Mouse (Mus musculus) MEL (cell line): ENCODE results near the gene Mrgprd. TPM values are rescaled to one million over a fixed set of nuclear protein-coding genes. Genes with fewer than 3 reads are reported as not detected.

Experiments used
- DNase-seq: peaks from one replicate; pipeline ENCODE4 v3.0.0; 2011; ENCODE audit warnings: low read depth, low spot score
- H3K27ac ChIP-seq: 2 replicates; pipeline ENCODE4 v1.5.1; 2012; ENCODE audit warnings: low read depth, mild to moderate bottlenecking, control low read depth, low read length, moderate library complexity; ENCODE audit not compliant: control insufficient read depth
- H3K27me3 ChIP-seq, 2 experiments: fragments of 150-350 bp in 1 of 2; sonication (generic) in 1 of 2; 2 replicates each; pipeline ENCODE4 v1.6.1; 2012; ENCODE audit warnings: low read length in 2 of 2, mild to moderate bottlenecking in 2 of 2, improper control_type of control experiment in 1 of 2, moderate library complexity in 1 of 2; ENCODE audit not compliant: insufficient read depth in 2 of 2, control insufficient read depth in 1 of 2
- H3K36me3 ChIP-seq, 2 experiments: 2 replicates each; pipeline ENCODE4 v1.6.1; 2012 to 2014; ENCODE audit warnings: low read length in 2 of 2, improper control_type of control experiment in 1 of 2, inconsistent platforms in 1 of 2, mild to moderate bottlenecking in 1 of 2; ENCODE audit not compliant: insufficient read depth in 2 of 2, control insufficient read depth in 1 of 2
- H3K4me1 ChIP-seq, 2 experiments: fragments of 150-350 bp in 1 of 2; sonication (generic) in 1 of 2; 2 replicates each; pipeline ENCODE4 v1.6.1; 2012; ENCODE audit warnings: low read length in 2 of 2, improper control_type of control experiment in 1 of 2, mild to moderate bottlenecking in 1 of 2; ENCODE audit not compliant: insufficient read depth in 2 of 2, control insufficient read depth in 1 of 2
- H3K4me3 ChIP-seq, 2 experiments: fragments of 150-350 bp in 1 of 2; sonication (generic) in 1 of 2; 2 replicates each; pipeline ENCODE4 v1.5.1; 2012; ENCODE audit warnings: low read depth in 2 of 2, low read length in 2 of 2, mild to moderate bottlenecking in 2 of 2, moderate library complexity in 2 of 2, control low read depth in 1 of 2, improper control_type of control experiment in 1 of 2; ENCODE audit not compliant: control insufficient read depth in 1 of 2, insufficient read depth in 1 of 2
- H3K79me2 ChIP-seq: 2 replicates; pipeline ENCODE4 v1.6.1; 2012; ENCODE audit warnings: mild to moderate bottlenecking, low read length, moderate library complexity; ENCODE audit not compliant: control insufficient read depth, poor library complexity, insufficient read depth
- H3K9ac ChIP-seq: 2 replicates; pipeline ENCODE4 v1.6.1; 2012; ENCODE audit warnings: low read depth, mild to moderate bottlenecking, control low read depth, low read length, moderate library complexity; ENCODE audit not compliant: control insufficient read depth, poor library complexity, severe bottlenecking
- H3K9me3 ChIP-seq: fragments of 150-350 bp; sonication (generic); replicated peaks from 2 replicates; pipeline ENCODE4 v1.6.1; 2012; ENCODE audit warnings: mild to moderate bottlenecking, low read length, improper control_type of control experiment, moderate library complexity; ENCODE audit not compliant: insufficient read depth
- BHLHE40 ChIP-seq: IDR thresholded peaks from 2 replicates; pipeline ENCODE4 v1.6.1; 2012; ENCODE audit warnings: low read depth, mild to moderate bottlenecking, inconsistent platforms, low read length, improper control_type of control experiment, borderline replicate concordance
- CHD1 ChIP-seq: IDR thresholded peaks from 2 replicates; pipeline ENCODE4 v1.6.1; 2012; ENCODE audit warnings: low read depth, mild to moderate bottlenecking, inconsistent platforms, low read length, improper control_type of control experiment
- CHD2 ChIP-seq: IDR thresholded peaks from 2 replicates; pipeline ENCODE4 v1.6.1; 2011; ENCODE audit warnings: low read length, improper control_type of control experiment
- CTCF ChIP-seq, 3 experiments: IDR thresholded peaks in 2 of 3; conservative IDR thresholded peaks in 1 of 3; 2 replicates each; pipeline ENCODE4 v1.5.1; 2011 to 2012; ENCODE audit warnings: low read length in 3 of 3, low read depth in 2 of 3, mild to moderate bottlenecking in 2 of 3, improper control_type of control experiment in 1 of 3, inconsistent platforms in 1 of 3, mixed read lengths in 1 of 3, moderate library complexity in 1 of 3; ENCODE audit not compliant: control insufficient read depth in 1 of 3, insufficient read depth in 1 of 3, poor library complexity in 1 of 3, severe bottlenecking in 1 of 3
- E2F4 ChIP-seq: IDR thresholded peaks from 2 replicates; pipeline ENCODE4 v1.6.1; 2011; ENCODE audit warnings: low read depth, low read length, improper control_type of control experiment, borderline replicate concordance
- ELF1 ChIP-seq: IDR thresholded peaks from 2 replicates; pipeline ENCODE4 v1.6.1; 2014; ENCODE audit warnings: low read depth, mild to moderate bottlenecking, inconsistent platforms, low read length, improper control_type of control experiment, moderate library complexity
- EP300 ChIP-seq, 2 experiments: IDR thresholded peaks; 2 replicates each; pipeline ENCODE4 v1.6.1; 2011; ENCODE audit warnings: improper control_type of control experiment in 2 of 2, low read length in 2 of 2, low read depth in 1 of 2, mild to moderate bottlenecking in 1 of 2
- ETS1 ChIP-seq: IDR thresholded peaks from 2 replicates; pipeline ENCODE4 v1.6.1; 2012; ENCODE audit warnings: low read depth, mild to moderate bottlenecking, inconsistent platforms, low read length, improper control_type of control experiment, moderate library complexity
- GABPA ChIP-seq: IDR thresholded peaks from 2 replicates; pipeline ENCODE4 v1.6.1; 2012; ENCODE audit warnings: low read depth, mild to moderate bottlenecking, inconsistent platforms, low read length, improper control_type of control experiment, moderate library complexity
- GATA1 ChIP-seq: IDR thresholded peaks from 2 replicates; pipeline ENCODE4 v1.6.1; 2011; ENCODE audit warnings: low read depth, low read length, improper control_type of control experiment
- HCFC1 ChIP-seq: IDR thresholded peaks from 2 replicates; pipeline ENCODE4 v1.6.1; 2012; ENCODE audit warnings: low read depth, mild to moderate bottlenecking, inconsistent platforms, low read length, improper control_type of control experiment, moderate library complexity
- MAFK ChIP-seq: IDR thresholded peaks from 2 replicates; pipeline ENCODE4 v1.6.1; 2011; ENCODE audit warnings: low read depth, mild to moderate bottlenecking, low read length, improper control_type of control experiment, borderline replicate concordance
- MAZ ChIP-seq: IDR thresholded peaks from 2 replicates; pipeline ENCODE4 v1.6.1; 2012; ENCODE audit warnings: low read depth, mild to moderate bottlenecking, inconsistent platforms, low read length, improper control_type of control experiment
- MXI1 ChIP-seq: IDR thresholded peaks from 2 replicates; pipeline ENCODE4 v1.6.1; 2011; ENCODE audit warnings: mild to moderate bottlenecking, low read depth, low read length, improper control_type of control experiment
- MYB ChIP-seq: IDR thresholded peaks from 2 replicates; pipeline ENCODE4 v1.6.1; 2011; ENCODE audit warnings: mild to moderate bottlenecking, low read depth, low read length, improper control_type of control experiment
- MYC ChIP-seq: IDR thresholded peaks from 2 replicates; pipeline ENCODE4 v1.6.1; 2011; ENCODE audit warnings: low read depth, mild to moderate bottlenecking, low read length, improper control_type of control experiment, moderate library complexity
- NELFE ChIP-seq: IDR thresholded peaks from 2 replicates; pipeline ENCODE4 v1.6.1; 2011; ENCODE audit warnings: low read depth, low read length, improper control_type of control experiment
- NRF1 ChIP-seq: IDR thresholded peaks from 2 replicates; pipeline ENCODE4 v1.6.1; 2014; ENCODE audit warnings: low read depth, mild to moderate bottlenecking, inconsistent platforms, low read length, improper control_type of control experiment, moderate library complexity; ENCODE audit not compliant: poor library complexity, insufficient read depth, severe bottlenecking
- POLR2A ChIP-seq, 2 experiments: IDR thresholded peaks; 2 replicates each; pipeline ENCODE4 v1.6.1; 2011 to 2012; ENCODE audit warnings: low read length in 2 of 2, mild to moderate bottlenecking in 2 of 2, control low read depth in 1 of 2, improper control_type of control experiment in 1 of 2, low read depth in 1 of 2, moderate library complexity in 1 of 2; ENCODE audit not compliant: control insufficient read depth in 1 of 2, insufficient read depth in 1 of 2, poor library complexity in 1 of 2
- POLR2AphosphoS5 ChIP-seq: IDR thresholded peaks from 2 replicates; pipeline ENCODE4 v1.6.1; 2012; ENCODE audit warnings: low read depth, borderline replicate concordance, mild to moderate bottlenecking, inconsistent platforms, low read length, moderate library complexity, mixed read lengths
- RAD21 ChIP-seq: IDR thresholded peaks from 2 replicates; pipeline ENCODE4 v1.6.1; 2011; ENCODE audit warnings: mild to moderate bottlenecking, low read depth, low read length, improper control_type of control experiment
- RCOR1 ChIP-seq: IDR thresholded peaks from 2 replicates; pipeline ENCODE4 v1.6.1; 2012; ENCODE audit warnings: low read depth, mild to moderate bottlenecking, inconsistent platforms, low read length, improper control_type of control experiment
- SIN3A ChIP-seq: IDR thresholded peaks from 2 replicates; pipeline ENCODE4 v1.6.1; 2012; ENCODE audit warnings: low read length, improper control_type of control experiment, inconsistent platforms
- SMC3 ChIP-seq: IDR thresholded peaks from 2 replicates; pipeline ENCODE4 v1.6.1; 2011; ENCODE audit warnings: low read depth, low read length, improper control_type of control experiment
- TBP ChIP-seq: IDR thresholded peaks from 2 replicates; pipeline ENCODE4 v1.8.0; 2011; ENCODE audit warnings: low read depth, low read length, improper control_type of control experiment
- TCF12 ChIP-seq: IDR thresholded peaks from 2 replicates; pipeline ENCODE4 v1.6.1; 2014; ENCODE audit warnings: low read depth, mild to moderate bottlenecking, inconsistent platforms, low read length, improper control_type of control experiment, moderate library complexity
- UBTF ChIP-seq: IDR thresholded peaks from 2 replicates; pipeline ENCODE4 v1.6.1; 2012; ENCODE audit warnings: low read depth, mild to moderate bottlenecking, inconsistent platforms, low read length, improper control_type of control experiment, moderate library complexity, borderline replicate concordance; ENCODE audit not compliant: insufficient read depth
- USF1 ChIP-seq: IDR thresholded peaks from 2 replicates; pipeline ENCODE4 v1.6.1; 2014; ENCODE audit warnings: low read depth, mild to moderate bottlenecking, inconsistent platforms, low read length, improper control_type of control experiment, moderate library complexity
- ZKSCAN1 ChIP-seq: IDR thresholded peaks from 2 replicates; pipeline ENCODE4 v1.6.1; 2012; ENCODE audit warnings: low read depth, mild to moderate bottlenecking, inconsistent platforms, low read length, improper control_type of control experiment, moderate library complexity
- ZMIZ1 ChIP-seq: IDR thresholded peaks from 2 replicates; pipeline ENCODE4 v1.6.1; 2012; ENCODE audit warnings: low read depth, mild to moderate bottlenecking, inconsistent platforms, low read length, improper control_type of control experiment, moderate library complexity
- ZNF384 ChIP-seq: IDR thresholded peaks from 2 replicates; pipeline ENCODE4 v1.6.1; 2012; ENCODE audit warnings: low read depth, mild to moderate bottlenecking, inconsistent platforms, low read length, improper control_type of control experiment
- polyA plus RNA-seq, 2 experiments: library from polyadenylated mRNA; stranded (reverse) in 1 of 2; unstranded in 1 of 2; fragments of >175 nt in 1 of 2; fragments of >200 nt in 1 of 2; gene quantifications; 2 replicates each; pipeline versions ENCODE4 v1.2.1 to v1.2.4; 2012; ENCODE audit warnings: low replicate concordance in 2 of 2, low read depth in 1 of 2; ENCODE audit not compliant: insufficient read length in 2 of 2, insufficient read depth in 1 of 2, missing spikeins in 1 of 2
- total RNA-seq: library from RNA; depleted of rRNA; stranded (reverse); fragments of 300-350 nt; gene quantifications from 2 replicates; pipeline ENCODE4 v1.2.3, GENCODE M21; 2012

Mrgprd gene
- total and polyA plus RNA-seq, 3 experiments: not detected

GRCm38 (mm10) chr7:145292726-145293125, 21.9 kb upstream of the Mrgprd start:
- H3K4me1 ChIP-seq: peaks cover 0 to under 1% of the 10 kb centered on the region in 2 experiments; a peak in 1 of 4 replicates
- TF ChIP-seq MYC (no peak), POLR2AphosphoS5 (no peak), CTCF (IDR thresholded peaks at IDR 0.05 in 2 of 3, conservative IDR thresholded peaks at IDR 0.05 in 1 of 3; ENCODE audit: control insufficient read depth in 1 of 3, insufficient read depth in 1 of 3, low read depth in 2 of 3, low read length in 3 of 3, poor library complexity in 1 of 3, severe bottlenecking in 1 of 3) (no peak), RCOR1 (no peak), CHD2 (no peak), UBTF (no peak), ZKSCAN1 (no peak), ELF1 (no peak), ZNF384 (no peak), MXI1 (no peak), SIN3A (no peak)
- TF ChIP-seq, all 39 proteins: peak for 0
- H3K27me3 ChIP-seq: no peaks in the 10 kb centered on the region
- H3K9ac ChIP-seq: no peak overlapping the region
- H3K4me3 ChIP-seq: no peak overlapping the region
- no peaks in the 10 kb centered on the region for H3K36me3 ChIP-seq
- H3K27ac ChIP-seq: no peak overlapping the region
- no peak for DNase-seq
- H3K9me3 ChIP-seq: no peaks in the 10 kb centered on the region
- H3K79me2 ChIP-seq: no peaks in the 10 kb centered on the region

DNA sequence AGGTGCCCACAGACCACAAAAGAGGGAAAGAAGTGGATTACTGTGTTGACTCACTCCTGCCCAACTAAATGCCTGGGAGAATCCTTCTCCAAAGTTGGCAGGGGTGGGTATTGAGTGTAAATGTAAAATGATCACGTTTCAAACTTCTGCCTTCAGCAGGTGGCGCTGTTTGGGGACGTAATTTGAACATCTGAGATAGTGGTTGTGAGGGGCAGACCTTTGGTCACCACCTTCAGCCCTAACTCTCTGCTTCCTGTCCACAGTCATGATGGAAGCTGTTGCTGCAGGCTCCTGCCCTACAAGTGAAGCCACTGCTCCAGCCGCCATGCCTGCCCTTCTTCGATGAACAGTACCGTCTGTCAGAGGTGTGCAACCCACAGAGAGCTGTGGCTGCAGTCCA, 20.8 kb upstream of the Mrgprd start:
- Histone ChIP-seq H3K4me1 (no peaks in the 10 kb centered on the region), H3K27me3 (no peaks in the 10 kb centered on the region), H3K36me3 (no peaks in the 10 kb centered on the region), H3K9ac (no peak overlapping the region), H3K79me2 (no peaks in the 10 kb centered on the region), H3K4me3 (no peak overlapping the region), H3K27ac (no peak overlapping the region), H3K9me3 (no peaks in the 10 kb centered on the region)
- DNase-seq: peak; percentile 40
- TF ChIP-seq GATA1 (no peak), TCF12 (no peak), ZMIZ1 (no peak), USF1 (no peak), NELFE (no peak), CTCF (IDR thresholded peaks at IDR 0.05 in 2 of 3, conservative IDR thresholded peaks at IDR 0.05 in 1 of 3; ENCODE audit: control insufficient read depth in 1 of 3, insufficient read depth in 1 of 3, low read depth in 2 of 3, low read length in 3 of 3, poor library complexity in 1 of 3, severe bottlenecking in 1 of 3) (peak; percentile 56 to 59 (median 57)), GABPA (no peak), RCOR1 (no peak), MXI1 (no peak), POLR2A (IDR thresholded peaks at IDR 0.05; ENCODE audit: control insufficient read depth in 1 of 2, insufficient read depth in 1 of 2, low read depth in 1 of 2, low read length in 2 of 2, poor library complexity in 1 of 2) (no peak), MAFK (no peak), SMC3 (peak; percentile 55), EP300 (IDR thresholded peaks at IDR 0.05; ENCODE audit: low read depth in 1 of 2, low read length in 2 of 2) (no peak), UBTF (no peak), ZKSCAN1 (no peak), MYC (no peak), E2F4 (no peak), MYB (no peak), CHD2 (no peak), SIN3A (no peak), ELF1 (no peak), CHD1 (no peak), NRF1 (no peak), HCFC1 (no peak), BHLHE40 (peak; percentile 29; the same call in 1 of the 2 replicates), TBP (no peak), ETS1 (no peak), RAD21 (peak; percentile 18), MAZ (no peak), ZNF384 (no peak), POLR2AphosphoS5 (no peak)
